In genomic region chrX:9243381-9243864, GRCm38 (mm10) we compare ENCODE assay signal across 10 mouse cellular contexts. TPM values are rescaled to one million over a fixed set of nuclear protein-coding genes. Genes with fewer than 3 reads are reported as not detected.
A peak's percentile ranks its signal among the peaks of the same experiment; 100 is the strongest.
DNase-seq lines count a peak whose midpoint lies in the region; ATAC-seq lines count a peak whose summit lies in the region.
"Had no signal": no experiment of that assay in that cellular context is flagged by ENCODE, and none has a peak within 500 bp of the region (broad histone marks: within the 10 kb centered on the region; RNA-seq: fewer than 3 reads in every experiment).

No protein-coding gene starts in this region.

- no peaks in the 10 kb centered on the region for H3K4me1 ChIP-seq in hindbrain, embryonic 15.5 days (replicated peaks)
- H3K4me1 ChIP-seq in hindbrain, embryonic 14.5 days (replicated peaks; ENCODE audit: control insufficient read depth, insufficient read depth, low read length), result 0 out of 2 replicates have a peak, but pooled peaks cover 4% of the 10 kb centered on the region
- H3K4me1 ChIP-seq: heart, embryonic 10.5 days had no signal

- no peaks in the 10 kb centered on the region for H3K36me3 ChIP-seq in hindbrain, embryonic 15.5 days
- no peaks in the 10 kb centered on the region for H3K36me3 ChIP-seq in hindbrain, embryonic 14.5 days (replicated peaks; ENCODE audit: control insufficient read depth, insufficient read depth)
- H3K36me3 ChIP-seq: heart, embryonic 10.5 days had no signal

- H3K4me3 ChIP-seq in hindbrain, embryonic 15.5 days, result no peak overlapping the region
- no peak overlapping the region for H3K4me3 ChIP-seq in hindbrain, embryonic 14.5 days (replicated peaks; ENCODE audit: low read length)
- H3K4me3 ChIP-seq: heart, embryonic 10.5 days had no signal

- H3K27me3 ChIP-seq in hindbrain, embryonic 15.5 days, result no peaks in the 10 kb centered on the region
- H3K27me3 ChIP-seq in hindbrain, embryonic 14.5 days (ENCODE audit: control insufficient read depth, insufficient read depth, low read length), result no peaks in the 10 kb centered on the region

- DNase-seq in hindbrain, embryonic 14.5 days (ENCODE audit: low spot score), result no peak
- peak; percentile 74 for DNase-seq in A20 (ENCODE audit: low read depth, low spot score)
- DNase-seq in MEL-GATA-1-ER (ENCODE audit: extremely low read depth, low read depth), result peak; percentile 47
- DNase-seq in kidney, postnatal 14 days, result peak; percentile 45
- no peak for DNase-seq in spleen, adult 12 weeks (ENCODE audit: low spot score)
- no peak for DNase-seq in ovary, adult 18-20 months (ENCODE audit: low spot score)
- no peak for DNase-seq in ovary, postnatal 10 days (ENCODE audit: low spot score)

- no peak overlapping the region for H3K27ac ChIP-seq in hindbrain, embryonic 15.5 days (replicated peaks)
- no peak overlapping the region; the same call in 1 of the 2 replicates for H3K27ac ChIP-seq in hindbrain, embryonic 14.5 days
- H3K27ac ChIP-seq: heart, embryonic 10.5 days had no signal

- WGBS in hindbrain, embryonic 15.5 days, result 50% methylated on average over 8 of the region's 8 CpGs
- WGBS in hindbrain, embryonic 14.5 days, result 41% methylated on average over 8 of the region's 8 CpGs

- H3K9me3 ChIP-seq in hindbrain, embryonic 15.5 days, result no peaks in the 10 kb centered on the region
- no peaks in the 10 kb centered on the region for H3K9me3 ChIP-seq in hindbrain, embryonic 14.5 days (ENCODE audit: control insufficient read depth, low read length)
- H3K9me3 ChIP-seq: heart, embryonic 10.5 days had no signal

- no peak overlapping the region for H3K9ac ChIP-seq in hindbrain, embryonic 15.5 days
- no peak overlapping the region for H3K9ac ChIP-seq in hindbrain, embryonic 14.5 days

- peak; percentile 59 for ATAC-seq in hindbrain, embryonic 15.5 days (ENCODE audit: low FRiP score, low read depth)
- no peak for ATAC-seq in hindbrain, embryonic 14.5 days (ENCODE audit: low FRiP score)

- H3K4me2 ChIP-seq in hindbrain, embryonic 15.5 days, result no peak overlapping the region
- no peak overlapping the region for H3K4me2 ChIP-seq in hindbrain, embryonic 14.5 days (replicated peaks)

RNA-seq across cellular contexts. Expression of gene Gm14862, which starts 13.3 kb away (rescaled TPM):
- 0.21 TPM in 1 of 2 replicates, not detected in the other for polyA plus RNA-seq in hindbrain, embryonic 15.5 days (2015; fragmentation: Nextera tagmentation; extraction: Ambion mirVana)
- not detected in 2 replicates for polyA plus RNA-seq in hindbrain, embryonic 14.5 days (2014; fragmentation: Nextera tagmentation; extraction: Ambion mirVana)
- polyA plus RNA-seq: heart, embryonic 10.5 days; thymus, postnatal 0 days had no signal

RNA-seq across cellular contexts. Expression of gene Xk, which starts 29.1 kb away (rescaled TPM):
- 4.9 and 5.4 TPM in 2 replicates for polyA plus RNA-seq in hindbrain, embryonic 15.5 days (2015; fragmentation: Nextera tagmentation; extraction: Ambion mirVana)
- polyA plus RNA-seq in hindbrain, embryonic 14.5 days (2014; fragmentation: Nextera tagmentation; extraction: Ambion mirVana), result 7.0 and 7.2 TPM in 2 replicates

RNA-seq across cellular contexts. Expression of gene H2al1m, which starts 40.1 kb away (rescaled TPM):
- polyA plus RNA-seq in hindbrain, embryonic 15.5 days (2015; fragmentation: Nextera tagmentation; extraction: Ambion mirVana), result 0.31 TPM in 1 of 2 replicates, not detected in the other
- polyA plus RNA-seq in hindbrain, embryonic 14.5 days (2014; fragmentation: Nextera tagmentation; extraction: Ambion mirVana), result not detected in 2 replicates
- polyA plus RNA-seq: heart, embryonic 10.5 days; thymus, postnatal 0 days had no signal

RNA-seq across cellular contexts. Expression of gene Lancl3, which starts 43.7 kb away (rescaled TPM):
- polyA plus RNA-seq in hindbrain, embryonic 15.5 days (2015; fragmentation: Nextera tagmentation; extraction: Ambion mirVana), result 5.4 and 5.5 TPM in 2 replicates
- polyA plus RNA-seq in hindbrain, embryonic 14.5 days (2014; fragmentation: Nextera tagmentation; extraction: Ambion mirVana), result 4.0 and 4.1 TPM in 2 replicates

Comparison
In these comparisons a context has a peak if more than half of its experiments do, and no peak if none do; other contexts are left out.
1. DNase-seq: peak in A20 (single experiment), MEL-GATA-1-ER (single experiment) and kidney, postnatal 14 days (single experiment); none in hindbrain, embryonic 14.5 days (single experiment), spleen, adult 12 weeks (single experiment), ovary, adult 18-20 months (single experiment) and ovary, postnatal 10 days (single experiment).